Mouse (Mus musculus): Measurements from ENCODE around the gene Gm17190. TPM values are rescaled to one million over a fixed set of nuclear protein-coding genes. Genes with fewer than 3 reads are reported as not detected.

Gene Gm17190
- polyA plus RNA-seq, 1 experiment from 2014 or later = not detected

DNA sequence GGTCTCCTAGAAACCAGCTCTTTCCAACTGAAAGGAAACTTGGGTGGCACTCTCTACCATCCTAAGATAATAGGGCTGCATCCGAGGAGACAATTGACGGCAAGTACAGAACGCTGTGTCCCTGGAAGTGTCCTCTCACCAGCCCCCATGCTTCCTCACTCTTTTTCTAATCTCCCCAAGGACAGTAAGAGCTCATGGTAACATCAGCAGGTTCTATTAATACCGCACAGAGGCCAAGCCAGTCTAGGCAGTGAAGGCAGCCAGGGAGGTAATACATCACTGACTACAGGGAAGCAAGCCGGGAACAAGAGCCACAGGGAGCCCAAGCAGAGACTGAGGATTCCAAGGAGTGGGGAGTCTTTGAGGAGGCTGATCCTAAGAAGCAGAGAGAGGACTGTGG is 43.2 kb downstream of the Gm17190 start:
- no peak for ATAC-seq (ENCODE audit: insufficient number of reproducible peaks, insufficient read depth, low FRiP score, low TSS enrichment, low read depth)
- H3K27ac ChIP-seq = no peak overlapping the region
- no peaks in the 10 kb centered on the region for H3K9me3 ChIP-seq
- H3K36me3 ChIP-seq = no peaks in the 10 kb centered on the region
- no peak overlapping the region for H3K9ac ChIP-seq
- H3K4me1 ChIP-seq = no peaks in the 10 kb centered on the region
- H3K27me3 ChIP-seq = peaks cover 30% of the 10 kb centered on the region
- H3K4me2 ChIP-seq = no peak overlapping the region
- H3K4me3 ChIP-seq = no peak overlapping the region
- 72% methylated on average over 5 of the region's 5 CpGs for WGBS

DNA sequence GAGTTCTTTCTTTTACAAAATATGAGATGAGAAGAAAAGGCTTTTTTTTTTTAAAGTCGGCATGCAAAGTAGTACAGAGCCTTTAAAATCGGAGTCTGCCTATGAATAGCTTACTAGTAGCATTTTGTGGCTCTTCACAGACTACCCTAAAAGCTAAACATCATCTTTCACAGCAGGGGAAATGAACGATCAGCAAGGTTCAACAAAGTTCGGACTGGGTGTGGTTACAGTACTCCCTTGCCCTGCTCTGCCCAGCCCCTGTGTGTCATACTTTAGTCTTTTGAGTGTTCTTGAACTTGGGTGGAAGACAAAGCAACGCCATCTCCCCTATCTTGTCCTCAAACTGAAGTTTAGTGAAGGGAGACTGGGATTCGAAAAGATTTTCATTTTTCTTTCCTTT is 44.8 kb downstream of the Gm17190 start:
- 73% methylated on average over 6 of the region's 6 CpGs for WGBS

DNA sequence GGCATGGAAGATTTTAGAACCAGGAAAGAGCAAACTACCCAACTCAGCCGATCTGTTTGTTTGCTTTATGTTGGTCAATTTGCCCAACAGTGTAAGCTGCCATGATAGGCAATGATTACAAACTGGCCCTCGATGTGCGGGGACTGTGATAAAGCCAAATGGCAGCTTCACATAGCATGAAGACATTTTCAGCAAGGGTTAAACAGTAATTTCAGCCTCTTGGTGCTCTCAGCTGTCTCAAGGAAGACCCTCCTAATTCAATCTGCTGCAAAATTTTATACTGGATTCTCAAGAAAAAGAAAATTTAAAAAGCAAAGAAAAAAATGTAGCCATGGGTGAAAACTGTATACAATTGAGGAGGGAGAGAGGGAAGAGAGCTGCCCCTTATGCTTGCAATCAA is 47.2 kb downstream of the Gm17190 start:
- Histone ChIP-seq H3K36me3 (no peaks in the 10 kb centered on the region), H3K4me3 (no peak overlapping the region), H3K9me3 (no peaks in the 10 kb centered on the region), H3K4me2 (no peak overlapping the region), H3K27ac (no peak overlapping the region), H3K27me3 (peaks cover 69% of the 10 kb centered on the region), H3K9ac (no peak overlapping the region), H3K4me1 (peaks cover 30% of the 10 kb centered on the region)
- 85% methylated on average over 3 of the region's 3 CpGs for WGBS
- no peak for ATAC-seq (ENCODE audit: insufficient number of reproducible peaks, insufficient read depth, low FRiP score, low TSS enrichment, low read depth)

More for the DNA sequence above, 44.8 kb downstream of the Gm17190 start:
- H3K4me2 ChIP-seq = no peak overlapping the region
- H3K4me3 ChIP-seq = no peak overlapping the region
- ATAC-seq (ENCODE audit: insufficient number of reproducible peaks, insufficient read depth, low FRiP score, low TSS enrichment, low read depth) = no peak
- H3K9me3 ChIP-seq = no peaks in the 10 kb centered on the region
- H3K27ac ChIP-seq = no peak overlapping the region
- H3K9ac ChIP-seq = no peak overlapping the region
- peaks cover 12% of the 10 kb centered on the region for H3K4me1 ChIP-seq
- H3K27me3 ChIP-seq = peaks cover 46% of the 10 kb centered on the region
- H3K36me3 ChIP-seq = no peaks in the 10 kb centered on the region

DNA sequence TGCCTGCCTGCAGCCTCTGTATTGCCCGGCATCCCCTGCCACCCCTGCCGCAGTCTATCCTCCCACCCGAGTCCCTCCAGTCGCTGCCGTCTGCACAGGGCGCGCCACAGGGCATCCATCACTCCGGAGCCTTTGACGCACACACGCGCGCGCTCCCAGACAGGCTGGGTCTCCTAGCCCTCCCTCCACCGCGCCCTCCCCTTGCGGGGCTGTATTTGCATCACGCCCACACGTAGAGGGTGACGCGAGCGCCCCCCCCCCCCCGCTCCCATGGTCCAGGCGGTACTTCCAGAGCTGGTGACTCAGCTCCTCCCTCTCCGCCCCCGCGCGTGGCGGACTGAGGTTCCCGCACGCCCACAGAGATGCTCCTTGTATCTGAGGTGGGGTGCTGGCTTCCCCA is 49.2 kb downstream of the Gm17190 start:
- Histone ChIP-seq H3K4me1 (peaks cover 30% of the 10 kb centered on the region), H3K4me2 (peak overlapping the region; percentile 95), H3K27ac (no peak overlapping the region), H3K4me3 (peak overlapping the region; percentile 50), H3K9ac (peak overlapping the region; percentile 62), H3K27me3 (peaks cover 84% of the 10 kb centered on the region), H3K9me3 (no peaks in the 10 kb centered on the region), H3K36me3 (no peaks in the 10 kb centered on the region)
- 0% methylated on average over 30 of the region's 30 CpGs for WGBS
- ATAC-seq (ENCODE audit: insufficient number of reproducible peaks, insufficient read depth, low FRiP score, low TSS enrichment, low read depth) = no peak

DNA sequence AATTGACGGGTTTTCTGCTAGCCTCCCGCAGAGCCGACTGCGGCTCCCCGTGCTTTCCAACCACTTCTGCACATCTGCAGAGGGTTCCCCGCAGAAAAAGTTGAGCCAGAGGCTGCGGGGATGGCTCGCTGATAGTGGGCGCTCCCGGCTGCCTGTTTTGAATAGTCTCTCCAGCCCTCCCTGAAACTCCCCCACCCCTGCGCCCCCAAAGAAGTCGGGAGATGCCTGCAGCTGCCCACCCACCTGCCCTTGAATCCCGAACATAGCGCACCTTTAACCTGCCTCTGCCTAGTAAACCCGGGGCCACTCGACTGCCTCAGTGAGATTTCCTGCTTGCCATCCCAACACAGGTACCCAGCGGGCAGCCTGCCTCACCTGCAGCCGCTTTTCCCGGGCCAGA is 50.1 kb downstream of the Gm17190 start:
- Histone ChIP-seq H3K4me2 (peak overlapping the region; percentile 95), H3K36me3 (no peaks in the 10 kb centered on the region), H3K27ac (no peak overlapping the region), H3K9ac (peak overlapping the region; percentile 53), H3K4me3 (peak overlapping the region; percentile 50), H3K4me1 (peaks cover 30% of the 10 kb centered on the region), H3K9me3 (no peaks in the 10 kb centered on the region), H3K27me3 (peaks cover 84% of the 10 kb centered on the region)
- no peak for ATAC-seq (ENCODE audit: insufficient number of reproducible peaks, insufficient read depth, low FRiP score, low TSS enrichment, low read depth)
- 2% methylated on average over 19 of the region's 19 CpGs for WGBS

DNA sequence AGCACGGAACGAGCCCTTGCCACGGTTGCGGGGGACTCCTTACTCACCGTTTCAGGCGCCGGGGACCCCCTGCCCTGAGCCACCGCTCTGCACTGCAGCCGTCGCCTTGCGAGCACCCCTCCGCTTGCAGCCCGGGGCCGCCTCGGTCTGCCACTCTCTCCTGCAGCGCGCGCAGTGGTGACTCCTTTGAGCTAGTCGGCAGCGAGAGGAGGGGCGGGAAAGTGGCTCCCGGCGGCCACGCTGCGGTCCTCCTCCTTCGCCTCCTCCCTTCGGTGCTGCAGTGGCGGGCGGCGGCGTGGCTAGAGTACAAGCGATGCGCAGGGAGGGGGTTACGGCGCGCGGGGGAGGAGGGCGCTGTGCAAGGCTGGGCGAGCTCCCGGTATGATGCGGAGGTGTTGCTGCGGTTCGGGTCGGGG is 50.6 kb downstream of the Gm17190 start, which contains the start of gene Sv2c:
TSS of gene Sv2c (minus strand) at position 177 of the 416 bp plus-strand sequence.
- H3K36me3 ChIP-seq = no peaks in the 10 kb centered on the region
- peak within 1 kb of the TSS; percentile 95 for H3K4me2 ChIP-seq
- H3K4me3 ChIP-seq = peak within 1 kb of the TSS; percentile 50
- peak within 1 kb of the TSS; percentile 62 for H3K9ac ChIP-seq
- H3K27ac ChIP-seq = no peak within 1 kb of the TSS
- H3K27me3 ChIP-seq = peaks cover 80% of the 10 kb centered on the region
- peak; percentile 66; the same call in 1 of the 2 replicates for ATAC-seq (ENCODE audit: insufficient number of reproducible peaks, insufficient read depth, low FRiP score, low TSS enrichment, low read depth)
- H3K4me1 ChIP-seq = peaks cover 30% of the 10 kb centered on the region
- WGBS = 1% methylated on average over 38 of the region's 44 CpGs
- H3K9me3 ChIP-seq = no peaks in the 10 kb centered on the region

Other genes with a start within 250 kb of the Gm17190 start
- 15.1 and 16.5 TPM in 2 replicates for gene Iqgap2, start 190.1 kb upstream of the Gm17190 start, polyA plus RNA-seq (2015; fragmentation: Nextera tagmentation; extraction: Ambion mirVana)
- gene Gm20075, start 678 bp upstream of the Gm17190 start, polyA plus RNA-seq (2015; fragmentation: Nextera tagmentation; extraction: Ambion mirVana) = 26.2 and 32.6 TPM in 2 replicates
- 1.5 and 1.8 TPM in 2 replicates for gene Sv2c, start 50.5 kb downstream of the Gm17190 start, polyA plus RNA-seq (2015; fragmentation: Nextera tagmentation; extraction: Ambion mirVana)